Mouse (Mus musculus) CH12.LX (cell line): ENCODE measurements around the gene 1700057G04Rik. TPM values are rescaled to one million over a fixed set of nuclear protein-coding genes. Genes with fewer than 3 reads are reported as not detected.

Source experiments
- DNase-seq: peaks from one replicate; pipeline ENCODE4 v3.0.0-alpha.2; 2013; ENCODE audit errors: extremely low read depth
- H3K27ac ChIP-seq: 2 replicates; pipeline ENCODE4 v1.5.1; 2012; ENCODE audit warnings: low read depth, mild to moderate bottlenecking, control low read depth, moderate library complexity; ENCODE audit not compliant: insufficient read depth
- H3K27me3 ChIP-seq: replicated peaks from 2 replicates; pipeline ENCODE3; 2012; ENCODE audit warnings: inconsistent platforms
- H3K36me3 ChIP-seq, 2 experiments: replicated peaks in 1 of 2; 2 replicates each; pipeline versions ENCODE3 to v1.6.1; 2012; ENCODE audit warnings: inconsistent platforms in 1 of 2, low read length in 1 of 2, mild to moderate bottlenecking in 1 of 2, mixed read lengths in 1 of 2, moderate library complexity in 1 of 2; ENCODE audit not compliant: control insufficient read depth in 1 of 2, insufficient read depth in 1 of 2
- H3K4me1 ChIP-seq, 2 experiments: 2 replicates each; pipeline ENCODE4 v1.6.1; 2012; ENCODE audit warnings: inconsistent platforms in 1 of 2, moderate library complexity in 1 of 2; ENCODE audit not compliant: insufficient read depth in 2 of 2, control insufficient read depth in 1 of 2
- H3K4me2 ChIP-seq: 2 replicates; pipeline ENCODE4 v1.6.1; 2012; ENCODE audit warnings: low read depth, mild to moderate bottlenecking, control low read depth; ENCODE audit not compliant: poor library complexity, insufficient read depth, severe bottlenecking
- H3K4me3 ChIP-seq, 3 experiments: fragments of 150-350 bp in 1 of 3; sonication (generic) in 1 of 3; replicated peaks in 1 of 3; 2 replicates each; pipeline versions ENCODE3 to v1.5.1; 2011 to 2012; ENCODE audit warnings: low read depth in 2 of 3, low read length in 2 of 3, mild to moderate bottlenecking in 2 of 3, moderate library complexity in 2 of 3, control low read depth in 1 of 3, improper control_type of control experiment in 1 of 3, inconsistent platforms in 1 of 3, mixed read lengths in 1 of 3; ENCODE audit not compliant: poor library complexity in 1 of 3
- H3K79me2 ChIP-seq: replicated peaks from 2 replicates; pipeline ENCODE4 v1.6.1; 2012; ENCODE audit warnings: mild to moderate bottlenecking, moderate library complexity; ENCODE audit not compliant: control insufficient read depth, poor library complexity, insufficient read depth, severe bottlenecking; ENCODE audit errors: extremely low read depth
- H3K9ac ChIP-seq: 2 replicates; pipeline ENCODE4 v1.6.1; 2012; ENCODE audit warnings: low read depth, mild to moderate bottlenecking, control low read depth, moderate library complexity; ENCODE audit not compliant: insufficient read depth
- H3K9me3 ChIP-seq: replicated peaks from 2 replicates; pipeline ENCODE3; 2012; ENCODE audit warnings: low read length, inconsistent platforms, mixed read lengths
- CHD1 ChIP-seq: IDR thresholded peaks from 2 replicates; pipeline ENCODE4 v1.6.1; 2012; ENCODE audit warnings: low read depth, low read length, improper control_type of control experiment, inconsistent platforms
- CHD2 ChIP-seq: IDR thresholded peaks from 2 replicates; pipeline ENCODE4 v1.6.1; 2011; ENCODE audit warnings: low read length, improper control_type of control experiment
- E2F4 ChIP-seq: IDR thresholded peaks from 2 replicates; pipeline ENCODE4 v1.6.1; 2011; ENCODE audit warnings: low read depth, low read length, improper control_type of control experiment; ENCODE audit not compliant: insufficient replicate concordance
- ELF1 ChIP-seq: IDR thresholded peaks from 2 replicates; pipeline ENCODE4 v1.6.1; 2014; ENCODE audit warnings: low read depth, mild to moderate bottlenecking, inconsistent platforms, low read length, improper control_type of control experiment
- EP300 ChIP-seq: IDR thresholded peaks from 2 replicates; pipeline ENCODE4 v1.6.1; 2011; ENCODE audit warnings: low read length, improper control_type of control experiment
- ETS1 ChIP-seq: conservative IDR thresholded peaks from 2 replicates; pipeline ENCODE4 v1.6.1; 2012; ENCODE audit warnings: low read depth, mild to moderate bottlenecking, inconsistent platforms, low read length, improper control_type of control experiment, moderate library complexity
- IRF4 ChIP-seq: IDR thresholded peaks from 2 replicates; pipeline ENCODE4 v1.6.1; 2014; ENCODE audit warnings: low read depth, mild to moderate bottlenecking, inconsistent platforms, low read length, improper control_type of control experiment
- MAFK ChIP-seq: IDR thresholded peaks from 2 replicates; pipeline ENCODE4 v1.6.1; 2011; ENCODE audit warnings: low read length, improper control_type of control experiment; ENCODE audit not compliant: insufficient replicate concordance
- MEF2A ChIP-seq: IDR thresholded peaks from 2 replicates; pipeline ENCODE4 v1.6.1; 2014; ENCODE audit warnings: low read depth, mild to moderate bottlenecking, inconsistent platforms, low read length, improper control_type of control experiment, borderline replicate concordance
- MXI1 ChIP-seq: IDR thresholded peaks from 2 replicates; pipeline ENCODE4 v1.6.1; 2011; ENCODE audit warnings: mild to moderate bottlenecking, low read depth, low read length, improper control_type of control experiment
- NELFE ChIP-seq: IDR thresholded peaks from 2 replicates; pipeline ENCODE4 v1.6.1; 2011; ENCODE audit warnings: low read depth, low read length, improper control_type of control experiment
- NRF1 ChIP-seq: IDR thresholded peaks from 2 replicates; pipeline ENCODE4 v1.6.1; 2014; ENCODE audit warnings: low read depth, mild to moderate bottlenecking, inconsistent platforms, low read length, improper control_type of control experiment, moderate library complexity
- RAD21 ChIP-seq: IDR thresholded peaks from 2 replicates; pipeline ENCODE4 v1.6.1; 2011; ENCODE audit warnings: low read depth, mild to moderate bottlenecking, low read length, improper control_type of control experiment, moderate library complexity
- RCOR1 ChIP-seq: conservative IDR thresholded peaks from 2 replicates; pipeline ENCODE4 v1.6.1; 2012; ENCODE audit warnings: low read depth, mild to moderate bottlenecking, inconsistent platforms, low read length, improper control_type of control experiment
- USF1 ChIP-seq: IDR thresholded peaks from 2 replicates; pipeline ENCODE4 v1.6.1; 2014; ENCODE audit warnings: low read depth, mild to moderate bottlenecking, inconsistent platforms, low read length, improper control_type of control experiment
- USF2 ChIP-seq: conservative IDR thresholded peaks from 2 replicates; pipeline ENCODE4 v1.6.1; 2011; ENCODE audit warnings: low read depth, low read length, improper control_type of control experiment
- ZKSCAN1 ChIP-seq: IDR thresholded peaks from 2 replicates; pipeline ENCODE4 v1.6.1; 2012; ENCODE audit warnings: low read depth, inconsistent platforms, low read length, improper control_type of control experiment, borderline replicate concordance
- ZMIZ1 ChIP-seq: IDR thresholded peaks from 2 replicates; pipeline ENCODE4 v1.6.1; 2012; ENCODE audit warnings: low read depth, mild to moderate bottlenecking, inconsistent platforms, low read length, improper control_type of control experiment
- ZNF384 ChIP-seq: IDR thresholded peaks from 2 replicates; pipeline ENCODE4 v1.6.1; 2012; ENCODE audit warnings: low read depth, low read length, improper control_type of control experiment, inconsistent platforms
- dilution Hi-C: fragments of 300-500 bp; cut with MboI; formaldehyde crosslinking; loops from 2 replicates; pipeline ENCODE4 v1.14.3; 2020; ENCODE audit warnings: low sequenced_read_pairs; ENCODE audit not compliant: extremely low pct_unique_long_range_greater_than_20kb, extremely low pct_ligation_motif_present
- in situ Hi-C: fragments of 300-500 bp; cut with MboI; formaldehyde crosslinking; loops from 3 replicates; pipeline ENCODE4 v1.14.3; 2019; ENCODE audit warnings: low sequenced_read_pairs, low pct_ligation_motif_present, low pct_unique_long_range_greater_than_20kb, mixed read lengths
- polyA plus RNA-seq: library from polyadenylated mRNA; unstranded; fragments of >175 nt; gene quantifications from 2 replicates; pipeline ENCODE4 v1.2.1, GENCODE M21; 2012; ENCODE audit warnings: low read depth; ENCODE audit not compliant: insufficient read length
- total RNA-seq, 2 experiments: library from RNA; depleted of rRNA; stranded (reverse); fragments of 300-350 nt in 1 of 2; fragments of >200 nt in 1 of 2; gene quantifications; 2 replicates each; pipeline ENCODE4 v1.2.3; 2012 to 2014

The 1700057G04Rik gene
- total and polyA plus RNA-seq, 3 experiments: not detected

DNA sequence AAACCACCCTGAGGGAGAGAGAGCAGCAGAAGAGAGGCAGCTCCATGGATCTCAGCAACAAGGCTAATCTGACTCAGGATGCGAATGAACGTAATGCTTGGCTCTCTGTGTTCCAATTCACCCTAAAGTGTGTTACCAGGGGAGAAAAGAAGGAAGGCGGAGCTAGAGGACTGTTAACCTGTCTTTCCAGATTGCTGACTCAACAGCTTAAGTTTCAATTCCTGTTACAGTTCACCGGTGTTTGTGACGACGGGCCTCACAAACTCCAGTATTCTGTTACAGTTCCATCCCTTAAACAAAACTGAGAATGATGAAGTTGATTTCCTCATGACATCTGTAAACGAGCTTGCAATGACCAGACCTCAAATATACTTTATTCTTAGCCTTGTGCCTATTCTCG lies 4.1 kb upstream of the 1700057G04Rik start:
- dilution Hi-C loops (no loop called here), in situ Hi-C loops (no loop called here)
- H3K9me3 ChIP-seq: no peaks in the 10 kb centered on the region
- peaks cover 6 to 19% of the 10 kb centered on the region in 2 experiments for H3K4me1 ChIP-seq
- no peaks in the 10 kb centered on the region for H3K27me3 ChIP-seq
- TF ChIP-seq ZNF384: no peak
- peak; percentile 83 for TF ChIP-seq EP300
- no peak for TF ChIP-seq NRF1
- no peak for TF ChIP-seq NELFE
- TF ChIP-seq MAFK: peak; percentile 99
- TF ChIP-seq RAD21: peak; percentile 8; the same call in 1 of the 2 replicates
- TF ChIP-seq IRF4: peak; percentile 90
- TF ChIP-seq USF2: no peak
- TF ChIP-seq ETS1: peak; percentile 40; the same call in 1 of the 2 replicates
- TF ChIP-seq E2F4: no peak
- DNase-seq: peak; percentile 62
- H3K4me2 ChIP-seq: peak overlapping the region; percentile 3; the same call in 1 of the 2 replicates
- H3K4me3 ChIP-seq: no peak overlapping the region
- H3K9ac ChIP-seq: no peak overlapping the region
- no peaks in the 10 kb centered on the region for H3K79me2 ChIP-seq
- H3K27ac ChIP-seq: no peak overlapping the region
- H3K36me3 ChIP-seq: no peaks in the 10 kb centered on the region

DNA sequence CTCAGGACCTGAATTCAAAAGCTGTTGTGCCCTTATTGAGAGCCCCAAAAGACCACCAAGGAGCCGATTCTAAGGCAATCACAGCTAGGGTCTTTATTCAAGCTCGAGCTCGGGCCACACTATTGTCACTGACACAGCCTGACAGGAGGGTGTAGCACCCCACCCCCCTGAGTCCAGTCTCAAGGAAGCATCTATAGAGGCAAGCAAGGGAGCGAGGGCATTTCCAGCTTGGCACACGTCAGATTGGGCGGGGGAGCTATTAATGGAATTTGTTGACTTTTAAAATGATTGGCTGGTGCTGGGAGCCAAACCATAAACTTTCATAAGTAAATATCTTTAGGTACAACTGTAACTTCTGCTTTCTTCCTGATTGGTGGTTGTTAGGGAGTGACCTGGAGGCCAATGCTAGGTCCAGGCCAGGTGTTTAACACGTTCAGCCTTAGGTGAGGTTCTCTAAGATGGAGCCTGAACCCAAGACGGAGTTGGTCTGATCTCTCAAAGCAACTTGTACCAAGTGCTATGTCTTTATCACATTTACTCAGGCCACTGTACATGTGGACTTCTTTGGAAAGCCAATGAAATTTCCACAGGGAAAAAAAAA lies 3.5 kb upstream of the 1700057G04Rik start:
- in situ Hi-C loops: no loop called here
- dilution Hi-C loops: no loop called here
- no peaks in the 10 kb centered on the region for H3K9me3 ChIP-seq
- TF ChIP-seq MXI1: no peak
- TF ChIP-seq USF1: no peak
- no peak for TF ChIP-seq ZMIZ1
- no peak for TF ChIP-seq USF2
- no peak for TF ChIP-seq E2F4
- no peak for TF ChIP-seq ELF1
- TF ChIP-seq CHD1: no peak
- no peak for TF ChIP-seq CHD2
- TF ChIP-seq RCOR1: no peak
- no peak for TF ChIP-seq NELFE
- no peak for TF ChIP-seq ZKSCAN1
- TF ChIP-seq MEF2A: no peak
- no peaks in the 10 kb centered on the region for H3K79me2 ChIP-seq
- H3K4me1 ChIP-seq: peaks cover 6 to 19% of the 10 kb centered on the region in 2 experiments
- H3K4me3 ChIP-seq: no peak overlapping the region
- no peaks in the 10 kb centered on the region for H3K36me3 ChIP-seq
- no peaks in the 10 kb centered on the region for H3K27me3 ChIP-seq
- DNase-seq: no peak
- H3K27ac ChIP-seq: no peak overlapping the region
- H3K4me2 ChIP-seq: 0 out of 2 replicates have a peak overlapping the region, but pooled peaks have one; percentile 3
- no peak overlapping the region for H3K9ac ChIP-seq
